Comparison of ENCODE assay signal across 35 mouse cellular contexts in the genomic region with DNA sequence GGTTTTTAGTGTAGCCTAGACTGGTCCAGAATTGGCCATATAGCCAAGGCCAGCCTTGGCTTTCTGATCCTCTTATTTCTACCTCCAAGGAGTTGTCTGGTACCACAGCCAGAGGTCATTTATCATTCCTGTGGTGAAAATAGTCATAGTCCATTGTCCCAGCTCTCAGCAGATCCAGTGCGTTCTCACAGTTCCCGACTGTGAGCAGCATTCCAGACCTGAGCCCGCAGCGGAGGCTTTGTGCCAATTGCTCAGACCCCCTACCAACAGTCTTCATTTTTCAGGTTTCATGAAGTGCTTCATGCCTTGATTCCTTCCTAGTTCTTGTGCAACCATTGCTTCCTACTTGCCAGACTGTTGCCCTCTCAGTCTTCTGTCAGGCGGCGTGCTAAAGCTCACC.
"Had no signal": no experiment of that assay in that cellular context is flagged by ENCODE, and none has a peak within 500 bp of the region (broad histone marks: within the 10 kb centered on the region; RNA-seq: fewer than 3 reads in every experiment).

No protein-coding gene starts in this region.

- DNase-seq: heart, postnatal 10 days; heart, postnatal 14 days; heart, postnatal 36 days; heart, postnatal 4 days; kidney, adult 11 months; kidney, adult 18-20 months; kidney, adult 2 months; kidney, adult 8-10 months; kidney, adult 9 months; kidney, postnatal 10 days; kidney, postnatal 14 days; kidney, postnatal 25 days; kidney, postnatal 36 days; kidney, postnatal 4 days; layer of hippocampus, adult 9-11 months; layer of hippocampus, postnatal 36 days had no signal

- H3K9me3 ChIP-seq: heart, embryonic 10.5 days; heart, embryonic 12.5 days; heart, embryonic 13.5 days; heart, embryonic 15.5 days; hindbrain, embryonic 10.5 days; hindbrain, embryonic 12.5 days; hindbrain, embryonic 13.5 days; hindbrain, embryonic 15.5 days; intestine, embryonic 15.5 days; kidney, embryonic 15.5 days had no signal

- H3K4me1 ChIP-seq: hindbrain, embryonic 12.5 days; hindbrain, embryonic 13.5 days; hindbrain, embryonic 15.5 days; intestine, embryonic 15.5 days; kidney, embryonic 15.5 days had no signal

- H3K27me3 ChIP-seq: heart, embryonic 12.5 days; heart, embryonic 13.5 days; heart, embryonic 15.5 days; hindbrain, embryonic 12.5 days; hindbrain, embryonic 13.5 days; hindbrain, embryonic 15.5 days; intestine, embryonic 15.5 days; kidney, embryonic 15.5 days had no signal

- H3K4me2 ChIP-seq: heart, embryonic 11.5 days; heart, embryonic 12.5 days; heart, embryonic 13.5 days; heart, embryonic 15.5 days; hindbrain, embryonic 12.5 days; hindbrain, embryonic 13.5 days; hindbrain, embryonic 14.5 days; hindbrain, embryonic 15.5 days; intestine, embryonic 15.5 days; kidney, embryonic 15.5 days had no signal

- H3K9ac ChIP-seq: heart, embryonic 12.5 days; heart, embryonic 13.5 days; heart, embryonic 15.5 days; hindbrain, embryonic 12.5 days; hindbrain, embryonic 13.5 days; hindbrain, embryonic 14.5 days; hindbrain, embryonic 15.5 days; intestine, embryonic 15.5 days; kidney, embryonic 15.5 days had no signal

- H3K4me3 ChIP-seq: heart, embryonic 10.5 days; heart, embryonic 12.5 days; heart, embryonic 13.5 days; heart, embryonic 15.5 days; hindbrain, embryonic 10.5 days; hindbrain, embryonic 12.5 days; hindbrain, embryonic 13.5 days; hindbrain, embryonic 15.5 days; intestine, embryonic 15.5 days; kidney, embryonic 15.5 days; layer of hippocampus, adult 2 months had no signal

- H3K27ac ChIP-seq: heart, embryonic 10.5 days; heart, embryonic 15.5 days; hindbrain, embryonic 10.5 days; hindbrain, embryonic 12.5 days; hindbrain, embryonic 13.5 days; hindbrain, embryonic 14.5 days; hindbrain, embryonic 15.5 days; hindbrain, postnatal 0 days; intestine, embryonic 15.5 days; kidney, embryonic 15.5 days; kidney, postnatal 0 days; layer of hippocampus, adult 2 months had no signal

- ATAC-seq: hindbrain, embryonic 16.5 days; hindbrain, postnatal 0 days; inflammation-experienced regulatory T-cells, adult 6 months; intestine, embryonic 15.5 days; intestine, embryonic 16.5 days; intestine, postnatal 0 days had no signal

- H3K36me3 ChIP-seq: heart, embryonic 10.5 days; heart, embryonic 12.5 days; heart, embryonic 13.5 days; heart, embryonic 15.5 days; hindbrain, embryonic 10.5 days; hindbrain, embryonic 12.5 days; hindbrain, embryonic 13.5 days; hindbrain, embryonic 15.5 days; intestine, embryonic 15.5 days; kidney, embryonic 15.5 days had no signal
